Mouse (Mus musculus) forebrain, embryonic 11.5 days (tissue): ENCODE results near the gene Agrp. TPM values are rescaled to one million over a fixed set of nuclear protein-coding genes. Genes with fewer than 3 reads are reported as not detected.

Experiments used
- ATAC-seq: fragments of 200-750 bp; cut with Nextera tagmentation; replicated peaks from 2 replicates; pipeline ENCODE4 v1.8.0; 2017; ENCODE audit warnings: moderate TSS enrichment; ENCODE audit not compliant: low FRiP score
- DNase-seq: peaks from one replicate; pipeline ENCODE4 v3.0.0-alpha.2; 2017; ENCODE audit warnings: low spot score
- H3K27ac ChIP-seq: fragments of 300-500 bp; sonication (generic); 2 replicates; pipeline ENCODE4 v1.5.1; 2014; ENCODE audit warnings: low read depth, low read length
- H3K27me3 ChIP-seq: fragments of 300-500 bp; sonication (generic); 2 replicates; pipeline ENCODE4 v1.6.1; 2014; ENCODE audit warnings: mild to moderate bottlenecking, low read length, mixed read lengths; ENCODE audit not compliant: control insufficient read depth, insufficient read depth
- H3K36me3 ChIP-seq: fragments of 300-500 bp; sonication (generic); 2 replicates; pipeline ENCODE4 v1.6.1; 2014; ENCODE audit warnings: mild to moderate bottlenecking, low read length, moderate library complexity, mixed read lengths; ENCODE audit not compliant: control insufficient read depth, insufficient read depth
- H3K4me1 ChIP-seq: fragments of 300-500 bp; sonication (generic); replicated peaks from 2 replicates; pipeline ENCODE4 v1.6.1; 2014; ENCODE audit warnings: low read length, mixed read lengths; ENCODE audit not compliant: control insufficient read depth, insufficient read depth
- H3K4me2 ChIP-seq: fragments of 300-500 bp; sonication (generic); 2 replicates; pipeline ENCODE4 v1.6.1; 2014; ENCODE audit warnings: low read depth, mild to moderate bottlenecking, low read length, moderate library complexity, mixed read lengths; ENCODE audit not compliant: severe bottlenecking
- H3K4me3 ChIP-seq: fragments of 300-500 bp; sonication (generic); 2 replicates; pipeline ENCODE4 v1.5.1; 2014; ENCODE audit warnings: low read depth, low read length
- H3K9ac ChIP-seq: fragments of 300-500 bp; sonication (generic); 2 replicates; pipeline ENCODE4 v1.6.1; 2014; ENCODE audit warnings: low read length
- H3K9me3 ChIP-seq: fragments of 300-500 bp; sonication (generic); 2 replicates; pipeline ENCODE4 v1.6.1; 2016; ENCODE audit warnings: low read length, mixed read lengths; ENCODE audit not compliant: control insufficient read depth
- WGBS: fragments of 180-500 bp; shearing (Covaris S2); extraction: QIAGEN DNeasy Blood & Tissue Kit; methylation state at CpG from one replicate; pipeline ENCODE4 v1.1.7; 2014; 5-methylcytosine and 5-hydroxymethylcytosine counted together
- polyA plus RNA-seq: library from polyadenylated mRNA; unstranded; fragments of >200 nt; fragmentation: Nextera tagmentation; extraction: Ambion mirVana; gene quantifications from 2 replicates; pipeline ENCODE4 v1.2.1, GENCODE M21; 2014

Gene Agrp
- polyA plus RNA-seq, 1 experiment from 2014 or later, result 0.49 TPM

DNA sequence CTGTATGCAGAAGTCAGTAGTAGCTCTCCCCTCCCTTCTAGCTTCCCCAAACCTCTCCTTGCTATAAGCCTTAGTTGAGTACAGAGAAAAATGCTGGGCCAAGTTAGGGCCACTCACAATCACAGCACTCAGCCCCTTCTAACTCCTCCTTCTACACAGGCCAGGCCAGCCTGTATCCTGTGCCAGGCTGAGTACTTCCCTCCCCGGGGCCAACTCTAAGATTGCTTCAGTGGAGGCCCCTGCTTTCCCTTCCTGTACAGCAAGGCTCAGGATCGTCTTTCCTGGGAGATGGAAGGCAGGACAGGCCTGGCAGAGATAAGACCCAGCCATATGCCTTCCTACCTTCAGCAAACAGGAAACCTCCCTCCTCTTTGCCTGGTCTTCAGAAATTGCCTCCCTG is 103.8 kb downstream of the Agrp start:
- Histone ChIP-seq H3K4me1 (0 out of 2 replicates have a peak, but pooled peaks cover 6% of the 10 kb centered on the region), H3K4me3 (no peak overlapping the region), H3K4me2 (no peak overlapping the region), H3K27me3 (no peaks in the 10 kb centered on the region), H3K9ac (peak overlapping the region; percentile 8; the same call in 1 of the 2 replicates), H3K9me3 (no peaks in the 10 kb centered on the region), H3K27ac (no peak overlapping the region), H3K36me3 (no peaks in the 10 kb centered on the region; the same call in 1 of the 2 replicates)
- DNase-seq, result no peak
- no peak for ATAC-seq
- WGBS, result 63% methylated on average over 2 of the region's 2 CpGs

DNA sequence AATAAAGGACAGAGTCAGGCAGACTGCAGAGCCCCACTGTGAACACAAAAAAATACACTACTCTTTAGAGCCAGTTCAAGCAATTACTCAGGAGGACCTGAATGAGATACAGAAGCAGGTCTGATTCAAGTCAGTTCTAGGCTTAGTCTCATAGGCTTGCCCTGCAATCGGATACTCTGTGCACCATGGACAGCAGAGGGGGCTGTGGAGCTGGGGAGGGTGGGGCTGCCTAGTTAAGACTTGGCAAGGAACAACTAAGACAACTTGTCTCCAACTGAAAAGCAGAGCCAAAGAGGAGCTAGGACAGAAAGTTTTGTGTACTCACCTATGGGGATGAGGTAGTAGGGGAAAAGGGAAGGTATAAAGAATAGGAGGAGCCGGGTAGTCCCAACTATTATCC is 105.4 kb downstream of the Agrp start:
- 62% methylated on average over 2 of the region's 2 CpGs for WGBS
- H3K9me3 ChIP-seq, result no peaks in the 10 kb centered on the region
- no peak for DNase-seq

DNA sequence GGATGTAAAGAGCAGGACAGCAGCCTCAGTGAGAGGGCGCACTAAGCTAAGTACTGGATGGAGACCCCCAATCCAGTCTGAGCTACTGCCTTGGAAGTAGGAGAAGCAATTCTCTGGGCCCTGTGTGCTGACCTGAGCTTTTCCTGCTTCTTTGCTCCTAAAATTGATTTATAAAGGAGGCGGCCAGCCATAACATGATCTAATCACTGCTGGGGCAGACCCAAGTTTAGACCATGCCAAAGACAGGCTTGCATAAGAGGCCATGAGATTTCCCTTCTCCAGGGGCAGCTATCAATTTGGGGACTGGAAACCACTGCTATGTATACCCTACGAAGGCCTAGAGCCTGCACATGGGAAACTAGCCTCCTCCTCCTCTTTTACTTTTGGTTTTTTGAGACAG is 107.9 kb downstream of the Agrp start:
- Histone ChIP-seq H3K27me3 (no peaks in the 10 kb centered on the region), H3K27ac (no peak overlapping the region), H3K4me2 (no peak overlapping the region), H3K36me3 (no peaks in the 10 kb centered on the region; the same call in 1 of the 2 replicates), H3K4me1 (0 out of 2 replicates have a peak, but pooled peaks cover 6% of the 10 kb centered on the region), H3K9me3 (no peaks in the 10 kb centered on the region), H3K4me3 (no peak overlapping the region), H3K9ac (no peak overlapping the region)
- ATAC-seq (no peak), DNase-seq (no peak)
- 88% methylated on average over 3 of the region's 3 CpGs for WGBS

More for the DNA sequence above, 105.4 kb downstream of the Agrp start:
- Histone ChIP-seq H3K9ac (no peak overlapping the region), H3K36me3 (no peaks in the 10 kb centered on the region), H3K4me3 (no peak overlapping the region), H3K4me2 (no peak overlapping the region), H3K27me3 (no peaks in the 10 kb centered on the region), H3K27ac (no peak overlapping the region), H3K4me1 (0 out of 2 replicates have a peak, but pooled peaks cover 6% of the 10 kb centered on the region)
- no peak for ATAC-seq

DNA sequence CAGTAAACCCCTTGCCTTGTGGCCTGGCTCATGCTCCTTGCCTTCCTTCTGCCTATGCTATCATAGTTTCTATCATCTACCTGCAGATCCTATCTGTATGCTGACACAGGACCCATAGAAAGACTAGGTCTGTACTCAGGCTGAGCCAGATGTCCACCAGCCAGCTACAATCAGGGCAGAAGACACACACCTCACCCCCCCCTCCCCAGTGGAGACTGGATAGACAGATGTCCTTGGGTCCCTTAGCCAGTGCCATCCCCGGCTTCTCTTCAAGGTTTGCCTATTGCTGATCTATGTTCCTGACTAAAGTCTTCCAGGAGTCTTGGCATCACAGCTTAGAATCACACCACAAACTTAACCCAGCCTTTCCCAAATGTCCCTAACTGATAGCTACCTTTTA is 109.0 kb downstream of the Agrp start:
- no peak overlapping the region for H3K4me2 ChIP-seq
- WGBS, result 95% methylated on average over 1 of the region's 1 CpGs
- H3K9me3 ChIP-seq, result no peaks in the 10 kb centered on the region
- DNase-seq (no peak), ATAC-seq (no peak)
- no peak overlapping the region for H3K4me3 ChIP-seq
- no peaks in the 10 kb centered on the region for H3K27me3 ChIP-seq
- H3K9ac ChIP-seq, result no peak overlapping the region
- no peak overlapping the region for H3K27ac ChIP-seq
- H3K4me1 ChIP-seq, result 0 out of 2 replicates have a peak, but pooled peaks cover 2% of the 10 kb centered on the region
- no peaks in the 10 kb centered on the region; the same call in 1 of the 2 replicates for H3K36me3 ChIP-seq

DNA sequence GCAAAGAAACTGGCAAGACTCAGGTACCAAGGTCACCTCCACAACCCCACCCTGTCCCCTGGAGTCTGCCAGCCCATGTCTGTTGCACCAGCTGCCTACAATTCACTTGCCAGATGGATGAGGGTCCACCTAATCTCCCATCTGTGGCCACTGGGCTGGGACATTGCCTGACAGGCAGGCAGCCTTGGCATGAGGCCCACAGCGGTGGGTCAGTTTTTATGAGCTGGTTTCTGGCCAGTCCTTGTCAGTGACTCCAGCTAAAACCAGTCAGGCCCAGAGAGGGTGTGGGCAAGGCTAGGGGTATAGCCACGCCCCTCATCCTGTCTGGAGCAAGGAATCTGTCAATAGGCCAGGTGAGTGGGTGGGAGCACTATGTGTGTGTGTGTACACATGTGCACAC is 110.1 kb downstream of the Agrp start:
- DNase-seq, result no peak
- Histone ChIP-seq H3K4me3 (no peak overlapping the region), H3K4me2 (no peak overlapping the region), H3K9me3 (no peaks in the 10 kb centered on the region), H3K27ac (no peak overlapping the region), H3K4me1 (0 out of 2 replicates have a peak, but pooled peaks cover 2% of the 10 kb centered on the region), H3K27me3 (no peaks in the 10 kb centered on the region), H3K36me3 (no peaks in the 10 kb centered on the region; the same call in 1 of the 2 replicates), H3K9ac (no peak overlapping the region)
- no peak for ATAC-seq
- WGBS, result 89% methylated on average over 2 of the region's 2 CpGs

DNA sequence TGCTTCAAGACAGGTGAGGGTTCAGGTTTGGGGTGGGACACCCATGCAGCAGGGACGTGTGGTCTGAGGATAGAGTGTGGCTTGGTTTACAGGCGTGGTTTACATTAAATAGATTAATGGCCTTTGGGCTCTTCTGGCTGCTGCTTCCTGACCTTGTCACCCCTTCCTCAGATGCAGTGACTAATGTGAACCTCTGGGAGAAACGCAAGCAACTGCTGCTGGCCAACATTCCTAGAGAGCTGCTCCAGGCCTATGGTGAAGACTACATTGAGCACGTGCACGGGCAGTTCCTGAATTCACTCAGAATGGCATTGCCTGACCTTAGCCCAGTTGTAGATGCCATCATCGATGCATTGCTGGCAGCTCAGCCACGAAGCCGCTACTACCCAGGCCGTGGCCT is 114.3 kb downstream of the Agrp start:
- no peak overlapping the region for H3K27ac ChIP-seq
- no peak overlapping the region for H3K4me2 ChIP-seq
- H3K9ac ChIP-seq, result no peak overlapping the region
- no peaks in the 10 kb centered on the region; the same call in 1 of the 2 replicates for H3K36me3 ChIP-seq
- peaks cover 18% of the 10 kb centered on the region for H3K4me1 ChIP-seq
- H3K27me3 ChIP-seq, result no peaks in the 10 kb centered on the region; the same call in 1 of the 2 replicates
- 86% methylated on average over 9 of the region's 9 CpGs for WGBS
- ATAC-seq (no peak), DNase-seq (no peak)
- H3K9me3 ChIP-seq, result no peaks in the 10 kb centered on the region
- H3K4me3 ChIP-seq, result no peak overlapping the region

DNA sequence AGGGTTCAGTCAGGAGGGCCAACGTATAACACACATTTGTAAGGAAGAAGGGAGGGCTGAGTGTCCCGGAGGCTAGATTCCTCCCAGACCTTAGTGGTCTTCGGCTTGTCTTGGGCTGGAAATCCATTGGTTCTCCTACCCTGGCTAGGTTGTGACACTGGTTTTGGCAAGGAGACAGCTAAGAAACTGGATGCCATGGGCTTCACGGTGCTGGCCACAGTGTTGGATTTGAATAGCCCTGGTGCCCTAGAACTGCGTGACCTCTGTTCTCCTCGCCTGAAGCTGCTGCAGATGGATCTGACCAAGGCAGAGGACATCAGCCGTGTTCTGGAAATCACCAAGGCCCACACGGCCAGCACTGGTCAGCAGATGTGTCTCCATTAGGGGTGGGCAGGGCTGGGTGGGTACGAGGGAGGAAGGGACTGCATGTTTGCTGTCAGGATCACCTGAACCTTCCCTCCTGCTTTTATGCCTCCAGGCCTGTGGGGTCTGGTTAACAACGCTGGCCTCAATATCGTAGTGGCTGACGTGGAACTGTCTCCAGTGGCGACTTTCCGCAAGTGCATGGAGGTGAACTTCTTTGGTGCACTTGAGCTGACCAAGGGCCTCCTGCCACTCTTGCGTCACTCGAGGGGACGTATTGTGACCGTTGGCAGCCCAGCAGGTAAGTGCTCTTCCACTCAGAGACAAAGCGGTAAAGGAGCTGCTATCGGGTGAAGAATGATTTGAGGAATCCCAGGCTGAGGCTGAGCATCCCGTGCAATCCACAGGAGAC is 115.0 kb downstream of the Agrp start:
- 88% methylated on average over 21 of the region's 21 CpGs for WGBS
- no peak overlapping the region for H3K9ac ChIP-seq
- H3K4me2 ChIP-seq, result no peak overlapping the region
- no peaks in the 10 kb centered on the region; the same call in 1 of the 2 replicates for H3K27me3 ChIP-seq
- H3K4me3 ChIP-seq, result no peak overlapping the region
- no peak overlapping the region for H3K27ac ChIP-seq
- no peak for ATAC-seq
- H3K4me1 ChIP-seq, result peaks cover 18% of the 10 kb centered on the region
- H3K36me3 ChIP-seq, result no peaks in the 10 kb centered on the region; the same call in 1 of the 2 replicates
- no peak for DNase-seq
- no peaks in the 10 kb centered on the region for H3K9me3 ChIP-seq

DNA sequence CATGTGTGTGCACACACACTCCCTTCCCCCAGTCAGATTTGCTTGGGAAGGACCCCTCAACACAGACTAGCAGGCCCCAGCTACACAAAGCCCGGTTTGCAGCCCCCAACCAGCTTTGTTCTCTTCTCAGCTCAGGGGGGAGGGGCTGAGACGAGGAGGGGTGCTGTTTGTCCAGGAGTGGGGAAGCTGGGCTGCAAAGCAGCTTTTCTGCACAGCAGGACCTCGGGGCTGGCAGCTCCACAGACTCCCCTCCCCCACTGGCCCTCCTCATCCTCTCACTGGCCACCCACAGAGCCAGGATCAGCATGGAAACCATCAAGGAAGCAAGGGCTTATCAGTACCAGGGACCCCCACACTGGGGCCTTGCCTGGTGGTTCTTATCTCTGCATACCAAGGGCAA is 116.1 kb downstream of the Agrp start:
- peak; percentile 62 for ATAC-seq
- H3K4me3 ChIP-seq, result no peak overlapping the region
- peaks cover 4% of the 10 kb centered on the region; the same call in 1 of the 2 replicates for H3K27me3 ChIP-seq
- H3K9me3 ChIP-seq, result no peaks in the 10 kb centered on the region
- peak overlapping the region; percentile 52; the same call in 1 of the 2 replicates for H3K27ac ChIP-seq
- H3K4me1 ChIP-seq, result peaks cover 22% of the 10 kb centered on the region
- H3K36me3 ChIP-seq, result no peaks in the 10 kb centered on the region; the same call in 1 of the 2 replicates
- H3K4me2 ChIP-seq, result peak overlapping the region; percentile 88; the same call in 1 of the 2 replicates
- peak; percentile 76 for DNase-seq
- H3K9ac ChIP-seq, result peak overlapping the region; percentile 32; the same call in 1 of the 2 replicates
- WGBS, result 0% methylated on average over 3 of the region's 3 CpGs
